Mouse (Mus musculus) monocyte, adult 59 days (primary cell): Measurements from ENCODE around the gene Ltn1. TPM values are rescaled to one million over a fixed set of nuclear protein-coding genes. Genes with fewer than 3 reads are reported as not detected.

ENCODE experiments used
- total RNA-seq, 2 experiments: library from RNA; stranded (reverse); gene quantifications; one replicate each; pipeline ENCODE4 v1.2.4; 2023

The Ltn1 gene
- total RNA-seq: 10 to 100 TPM; 24.4 to 28.1 TPM

DNA sequence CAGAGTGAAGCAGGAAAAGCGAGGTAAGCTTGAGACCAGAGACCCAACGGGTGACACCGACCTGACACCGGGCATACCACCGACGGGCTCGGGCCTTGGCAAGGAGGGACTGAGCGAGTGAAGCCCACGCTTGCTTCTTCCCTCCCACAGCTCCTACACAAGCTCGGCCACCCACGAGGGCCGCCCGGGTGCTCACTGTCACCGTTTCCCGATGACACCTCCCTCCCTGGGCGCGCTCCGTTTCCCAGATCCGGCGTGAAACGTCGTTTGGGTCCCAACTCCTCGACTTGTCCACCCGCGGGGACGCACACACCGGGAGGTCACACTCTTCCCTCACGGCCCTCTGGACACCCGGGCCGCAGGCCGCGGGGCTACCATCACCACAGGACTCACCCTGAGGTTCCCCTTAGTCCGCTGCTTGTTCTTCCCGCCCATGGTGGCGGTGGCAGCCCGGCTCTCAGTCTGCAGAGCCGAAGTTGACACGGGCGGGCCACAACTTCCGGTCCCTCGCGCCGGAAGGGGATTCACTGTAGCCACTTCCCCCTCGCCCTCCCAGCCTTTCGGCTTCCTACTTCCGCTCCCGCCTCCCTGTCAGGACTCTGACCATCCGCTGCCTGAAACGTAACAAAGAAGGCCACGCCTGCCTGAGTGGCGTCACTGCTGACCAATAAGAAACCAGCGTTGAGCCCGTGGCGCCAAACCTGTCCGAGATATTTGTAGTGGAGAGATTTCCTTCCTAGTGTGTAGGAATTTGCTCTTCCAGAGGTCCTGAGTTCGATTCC, at the start of gene Ltn1:
Ltn1 (minus strand) TSS at position 580 of the 782 bp plus-strand sequence.

DNA sequence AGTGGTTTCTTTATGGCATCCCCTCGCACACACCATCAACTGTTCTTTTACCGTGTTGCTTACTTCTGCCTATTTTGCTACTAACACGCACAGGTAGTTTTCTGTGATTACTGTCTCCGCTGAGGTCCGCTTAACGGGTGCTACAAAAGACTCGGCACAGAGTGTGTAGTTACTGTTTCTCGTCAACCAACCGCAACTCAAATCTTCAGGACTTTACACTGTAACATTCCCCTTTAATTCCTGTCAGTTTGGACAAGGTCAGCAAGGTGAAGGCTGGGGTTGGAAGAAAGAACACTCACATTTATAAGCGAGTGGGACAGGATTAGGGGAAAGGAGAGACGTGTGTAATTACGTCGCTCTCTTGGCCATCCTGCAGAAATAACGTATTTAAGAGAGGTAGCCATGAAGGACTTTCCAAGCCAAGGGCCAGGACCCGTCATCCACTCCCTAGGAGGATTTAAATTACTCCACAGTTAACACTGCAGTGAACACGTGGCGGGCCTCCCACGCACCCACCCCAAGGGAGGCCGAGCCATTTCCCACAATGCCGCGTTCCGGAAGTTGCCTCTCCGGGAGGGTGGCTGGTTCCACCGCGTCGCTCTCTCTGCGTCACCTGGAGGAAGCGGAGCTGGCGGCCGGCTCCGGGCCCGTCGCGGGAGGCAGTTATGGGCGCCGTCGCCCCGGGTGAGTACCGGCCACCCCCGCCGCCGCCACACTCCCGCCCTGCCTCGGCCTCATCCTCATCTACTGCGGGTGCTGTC, 22.2 kb upstream of the Ltn1 start, which contains the start of gene Usp16:
Usp16 (plus strand) TSS at position 285 of the 761 bp plus-strand sequence.

DNA sequence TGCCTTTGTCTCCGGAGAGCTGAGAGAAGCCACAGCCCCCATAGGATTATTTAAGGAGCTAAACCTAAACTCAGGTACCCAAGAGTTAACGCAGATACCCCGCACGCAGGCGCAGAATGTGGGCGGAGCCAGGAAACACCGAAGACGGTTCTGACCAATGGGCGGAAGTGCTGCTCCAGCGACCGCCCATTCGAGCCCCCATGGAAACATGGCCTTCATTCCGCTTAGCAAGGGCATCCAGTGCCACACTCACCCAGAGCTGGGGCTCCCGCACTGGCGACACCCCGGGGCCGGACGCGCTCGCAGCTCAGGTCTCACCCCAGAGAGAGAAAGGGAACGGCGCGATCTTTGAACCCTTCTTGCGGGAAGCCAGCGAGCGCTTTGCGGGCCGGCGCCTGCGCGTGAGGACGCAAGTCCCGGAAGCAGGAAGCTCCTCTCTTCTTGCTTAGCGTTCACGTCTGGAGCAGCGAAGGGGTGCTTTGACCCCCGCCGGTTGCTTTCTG, 7.8 kb upstream of the Ltn1 start, which contains the start of gene Rwdd2b:
Rwdd2b (minus strand) TSS at position 390 of the 503 bp plus-strand sequence.

DNA sequence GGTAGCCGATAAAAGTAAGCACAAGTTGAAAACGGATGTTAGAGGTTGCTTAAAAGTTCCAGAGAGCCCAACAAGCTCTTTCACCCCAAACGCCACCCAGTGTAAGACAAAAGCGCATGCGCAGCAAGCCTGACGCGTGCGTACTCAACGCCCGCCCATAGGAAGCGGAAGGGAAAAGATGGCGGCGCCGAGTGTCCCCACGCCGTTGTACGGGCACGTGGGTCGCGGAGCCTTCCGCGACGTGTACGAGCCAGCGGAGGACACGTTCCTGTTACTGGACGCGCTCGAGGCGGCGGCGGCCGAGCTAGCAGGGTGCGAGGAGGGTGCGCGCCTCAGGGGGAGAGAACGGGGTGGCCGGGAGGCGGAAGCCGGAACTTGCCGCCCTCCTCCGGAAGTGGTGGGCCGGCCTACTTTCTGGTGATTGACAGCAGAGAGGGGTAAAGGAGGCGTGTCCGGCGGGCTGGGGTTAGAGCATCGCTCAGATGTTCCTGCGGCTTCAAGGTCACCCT, 78.3 kb downstream of the Ltn1 start, which contains the start of gene N6amt1:
N6amt1 (plus strand) TSS at position 111 of the 509 bp plus-strand sequence.

Other genes with a start within 250 kb of the Ltn1 start
- gene N6amt1, start 78.4 kb downstream of the Ltn1 start, total RNA-seq: 1 to 10 TPM; 9.3 to 9.4 TPM
- 1 to 10 TPM; 4.5 to 6.1 TPM for gene Rwdd2b, start 8.0 kb upstream of the Ltn1 start, total RNA-seq
- gene Usp16, start 22.1 kb upstream of the Ltn1 start, total RNA-seq: 10 to 100 TPM; 92.6 to 98.7 TPM
- 100 to 1,000 TPM; 121 to 128 TPM for gene Cct8, start 63.3 kb upstream of the Ltn1 start, total RNA-seq
- not detected for gene Map3k7cl, start 120.7 kb upstream of the Ltn1 start, total RNA-seq